Mouse (Mus musculus): ENCODE results near the gene Ctnnbl1. TPM values are rescaled to one million over a fixed set of nuclear protein-coding genes. Genes with fewer than 3 reads are reported as not detected.

Gene Ctnnbl1
- total RNA-seq, 2 experiments from 2014 or later: 33.5 to 35.2 TPM

GRCm38 (mm10) chr2:157932655-157933054 is 195.5 kb downstream of the Ctnnbl1 start:
- no peak for DNase-seq (ENCODE audit: low spot score in 2 of 2)

- DNase-seq (ENCODE audit: low spot score in 2 of 2): no peak
Measured at GRCm38 (mm10) chr2:157935444-157936171, 198.4 kb downstream of the Ctnnbl1 start.

- no peak for DNase-seq (ENCODE audit: low spot score in 2 of 2)
Measured at GRCm38 (mm10) chr2:157936676-157937075, 199.5 kb downstream of the Ctnnbl1 start.

GRCm38 (mm10) chr2:157940586-157941185 is 203.5 kb downstream of the Ctnnbl1 start:
- no peak for DNase-seq (ENCODE audit: low spot score in 2 of 2)

Other genes with a start within 250 kb of the Ctnnbl1 start
- gene Nnat, start 177.3 kb upstream of the Ctnnbl1 start, total RNA-seq (2021): 100 to 1,000 TPM; 481 to 624 TPM
- 100 to 1,000 TPM; 120 to 136 TPM for gene Blcap, start 166.1 kb upstream of the Ctnnbl1 start, total RNA-seq (2021)
- gene Vstm2l, start 177.3 kb downstream of the Ctnnbl1 start, total RNA-seq (2021): 100 to 1,000 TPM; 126 to 132 TPM

All from layer of hippocampus, adult 18-20 months (tissue).